Comparison of ENCODE assay signal across 14 mouse cellular contexts in genomic region chr4:131763911-131764310, GRCm38 (mm10).
"Had no signal": no experiment of that assay in that cellular context is flagged by ENCODE, and none has a peak within 500 bp of the region (broad histone marks: within the 10 kb centered on the region; RNA-seq: fewer than 3 reads in every experiment).

No protein-coding gene starts in this region.

- ATAC-seq: intestine, embryonic 15.5 days; lung, postnatal 0 days had no signal

- DNase-seq: kidney, adult 18-20 months; kidney, postnatal 4 days; lung, adult 2 months; lung, postnatal 4 days; thymus, adult 18-20 months had no signal

- H3K9ac ChIP-seq: intestine, embryonic 15.5 days; limb, embryonic 13.5 days; liver, embryonic 15.5 days; midbrain, embryonic 12.5 days had no signal

- H3K4me1 ChIP-seq: intestine, embryonic 15.5 days; limb, embryonic 13.5 days; liver, embryonic 15.5 days; megakaryocyte, embryonic 14.5 days had no signal

- H3K27ac ChIP-seq: intestine, embryonic 15.5 days; layer of hippocampus, adult 2 months; limb, embryonic 13.5 days; liver, embryonic 15.5 days; midbrain, embryonic 12.5 days; stomach, postnatal 0 days had no signal

- H3K4me3 ChIP-seq: intestine, embryonic 15.5 days; layer of hippocampus, adult 2 months; limb, embryonic 13.5 days; liver, embryonic 15.5 days; megakaryocyte, embryonic 14.5 days; midbrain, embryonic 12.5 days had no signal

- H3K4me2 ChIP-seq: intestine, embryonic 15.5 days; limb, embryonic 13.5 days; liver, embryonic 11.5 days; liver, embryonic 15.5 days; midbrain, embryonic 12.5 days had no signal

- H3K36me3 ChIP-seq: intestine, embryonic 15.5 days; liver, embryonic 15.5 days; midbrain, embryonic 12.5 days had no signal

- H3K27me3 ChIP-seq: intestine, embryonic 15.5 days; limb, embryonic 13.5 days; liver, embryonic 15.5 days; midbrain, embryonic 12.5 days had no signal

- H3K9me3 ChIP-seq: intestine, embryonic 15.5 days; limb, embryonic 13.5 days; liver, embryonic 15.5 days; midbrain, embryonic 12.5 days had no signal
